ENCODE assay signal across 27 mouse cellular contexts in the genomic region with DNA sequence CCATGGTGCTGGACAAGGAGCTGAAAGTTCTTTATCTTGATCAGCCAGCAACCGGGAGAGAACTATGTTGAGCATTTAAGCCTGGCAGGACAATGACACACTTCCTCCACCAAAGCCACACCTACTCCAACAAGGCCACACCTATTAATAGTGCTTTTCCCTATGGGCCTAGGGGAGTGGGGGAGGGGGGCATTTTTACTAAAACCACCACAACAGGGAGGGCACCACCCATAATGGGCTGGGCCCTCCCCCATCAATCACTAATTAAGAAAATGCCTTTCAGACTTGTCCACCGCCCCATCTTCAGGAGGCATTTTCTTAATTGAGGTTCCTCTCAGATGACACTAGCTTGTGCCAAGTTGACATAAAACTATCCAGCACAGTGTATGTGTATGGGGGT. TPM values are rescaled to one million over a fixed set of nuclear protein-coding genes. Genes with fewer than 3 reads are reported as not detected.
"Had no signal": no experiment of that assay in that cellular context is flagged by ENCODE, and none has a peak within 500 bp of the region (broad histone marks: within the 10 kb centered on the region; RNA-seq: fewer than 3 reads in every experiment).

No protein-coding gene starts in this region.

- H3K9ac ChIP-seq: liver, embryonic 13.5 days; lung, embryonic 14.5 days; midbrain, embryonic 12.5 days; midbrain, embryonic 15.5 days; neural tube, embryonic 12.5 days; neural tube, embryonic 15.5 days had no signal

- H3K9me3 ChIP-seq: liver, embryonic 13.5 days; midbrain, embryonic 12.5 days; midbrain, embryonic 15.5 days; neural tube, embryonic 12.5 days; neural tube, embryonic 15.5 days had no signal

- H3K36me3 ChIP-seq: liver, embryonic 13.5 days; midbrain, embryonic 12.5 days; midbrain, embryonic 15.5 days; neural tube, embryonic 12.5 days; neural tube, embryonic 15.5 days had no signal

- H3K27me3 ChIP-seq: liver, embryonic 13.5 days; midbrain, embryonic 12.5 days; midbrain, embryonic 15.5 days; neural tube, embryonic 12.5 days; neural tube, embryonic 15.5 days had no signal

- ATAC-seq: intestine, postnatal 0 days; midbrain, embryonic 15.5 days had no signal

- H3K4me2 ChIP-seq: liver, embryonic 13.5 days; lung, embryonic 14.5 days; midbrain, embryonic 12.5 days; midbrain, embryonic 15.5 days; neural tube, embryonic 12.5 days; neural tube, embryonic 15.5 days had no signal

- H3K27ac ChIP-seq: kidney, postnatal 0 days; layer of hippocampus, adult 2 months; liver, embryonic 13.5 days; macrophage; midbrain, embryonic 12.5 days; midbrain, embryonic 15.5 days; neural tube, embryonic 12.5 days; neural tube, embryonic 15.5 days had no signal

- H3K4me3 ChIP-seq: layer of hippocampus, adult 2 months; liver, embryonic 13.5 days; midbrain, embryonic 12.5 days; midbrain, embryonic 15.5 days; neural tube, embryonic 12.5 days; neural tube, embryonic 15.5 days had no signal

- H3K4me1 ChIP-seq: liver, embryonic 13.5 days; midbrain, embryonic 12.5 days; midbrain, embryonic 15.5 days; neural tube, embryonic 12.5 days; neural tube, embryonic 15.5 days had no signal

- DNase-seq: kidney, adult 2 months; kidney, postnatal 25 days; layer of hippocampus, adult 9-11 months; liver, embryonic 13.5 days; lung, embryonic 14.5 days; lung, postnatal 14 days; thymus, adult 18-20 months; thymus, postnatal 25 days had no signal

RNA-seq across cellular contexts. Expression of a gene that starts 12.4 kb away (rescaled TPM):
- total RNA-seq: left cerebral cortex, adult 18-20 months; left cerebral cortex, postnatal 10 days; left cerebral cortex, postnatal 36 days; liver, adult 2 months; megakaryocyte, adult 5-6 weeks had no signal
- polyA plus RNA-seq: intestine, postnatal 0 days; kidney, adult 2 months; kidney, embryonic 14.5 days; kidney, postnatal 0 days; large intestine, adult 2 months; limb, embryonic 11.5 days; liver, adult 2 months; liver, embryonic 13.5 days; lung, embryonic 14.5 days; macrophage; midbrain, embryonic 12.5 days; midbrain, embryonic 15.5 days; neural tube, embryonic 12.5 days; neural tube, embryonic 15.5 days; small intestine, adult 2 months; spleen, adult 2 months; stomach, embryonic 16.5 days had no signal
